Mouse (Mus musculus): Measurements from ENCODE around the gene Clec10a. TPM values are rescaled to one million over a fixed set of nuclear protein-coding genes. Genes with fewer than 3 reads are reported as not detected.
"Not testable (repeated sequence)": the region's sequence is repeated elsewhere in the genome, so short reads cannot be mapped to it uniquely, and the experiment has no call there.

The Clec10a gene
- 0.79 and 1.6 TPM in 2 replicates for polyA plus RNA-seq (2015; fragmentation: Nextera tagmentation; extraction: Ambion mirVana)

- not testable (repeated sequence) for H3K27me3 ChIP-seq (ENCODE audit: control insufficient read depth, insufficient read depth, low read depth, low read length); H3K4me3 ChIP-seq (ENCODE audit: low read length); ATAC-seq (ENCODE audit: low read depth); H3K9ac ChIP-seq (ENCODE audit: low read length); H3K9me3 ChIP-seq (ENCODE audit: control insufficient read depth, low read length); H3K36me3 ChIP-seq (ENCODE audit: control insufficient read depth, insufficient read depth, low read length); H3K27ac ChIP-seq (ENCODE audit: low read length); H3K4me2 ChIP-seq (ENCODE audit: low read depth, low read length); H3K4me1 ChIP-seq (replicated peaks; ENCODE audit: control insufficient read depth, insufficient read depth, low read length)
- no CpG with 5 or more reads among the region's 5 CpGs for WGBS
These were observed at the start of gene Clec10a for GRCm38 (mm10) chr11:70155897-70156296. Gene Clec10a, plus strand, starts transcription at chr11:70156197.

- no peak overlapping the region for H3K27ac ChIP-seq (ENCODE audit: low read length)
- H3K9ac ChIP-seq (ENCODE audit: low read length) = no peak overlapping the region
- H3K4me1 ChIP-seq (replicated peaks; ENCODE audit: control insufficient read depth, insufficient read depth, low read length) = no peaks in the 10 kb centered on the region
- no peaks in the 10 kb centered on the region for H3K36me3 ChIP-seq (ENCODE audit: control insufficient read depth, insufficient read depth, low read length)
- H3K9me3 ChIP-seq (ENCODE audit: control insufficient read depth, low read length) = no peaks in the 10 kb centered on the region
- H3K4me2 ChIP-seq (ENCODE audit: low read depth, low read length) = no peak overlapping the region
- ATAC-seq (ENCODE audit: low read depth) = no peak
- WGBS = 36% methylated on average over 8 of the region's 8 CpGs
- no peaks in the 10 kb centered on the region for H3K27me3 ChIP-seq (ENCODE audit: control insufficient read depth, insufficient read depth, low read depth, low read length)
- no peak overlapping the region for H3K4me3 ChIP-seq (ENCODE audit: low read length)
These were observed 48.9 kb upstream of the Clec10a start for GRCm38 (mm10) chr11:70107085-70107484.

DNA sequence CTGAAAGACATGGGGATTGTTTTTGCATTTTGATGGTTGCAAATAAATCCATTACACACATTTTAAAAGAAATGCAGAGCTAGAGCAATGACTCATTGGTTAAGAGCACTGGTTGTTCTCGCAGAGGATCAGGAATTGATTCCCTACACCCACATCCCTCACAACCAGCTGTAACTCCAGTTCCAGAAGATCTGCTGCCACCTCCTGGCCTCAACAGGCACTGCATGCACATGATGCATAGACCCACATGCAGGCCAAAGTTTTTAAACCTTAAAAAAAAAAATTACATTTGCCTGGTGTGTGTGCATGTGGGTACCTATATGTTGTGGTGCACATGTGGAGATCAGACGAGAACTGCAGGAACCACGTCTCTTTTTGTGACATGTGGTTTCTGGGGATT is 45.9 kb upstream of the Clec10a start:
- H3K4me1 ChIP-seq (replicated peaks; ENCODE audit: control insufficient read depth, insufficient read depth, low read length) = no peaks in the 10 kb centered on the region
- H3K9ac ChIP-seq (ENCODE audit: low read length) = no peak overlapping the region
- no peak overlapping the region for H3K4me2 ChIP-seq (ENCODE audit: low read depth, low read length)
- H3K27ac ChIP-seq (ENCODE audit: low read length) = no peak overlapping the region
- WGBS = 74% methylated on average over 3 of the region's 3 CpGs
- no peak overlapping the region for H3K4me3 ChIP-seq (ENCODE audit: low read length)
- no peaks in the 10 kb centered on the region for H3K27me3 ChIP-seq (ENCODE audit: control insufficient read depth, insufficient read depth, low read depth, low read length)
- no peaks in the 10 kb centered on the region for H3K9me3 ChIP-seq (ENCODE audit: control insufficient read depth, low read length)
- no peak for ATAC-seq (ENCODE audit: low read depth)
- no peaks in the 10 kb centered on the region for H3K36me3 ChIP-seq (ENCODE audit: control insufficient read depth, insufficient read depth, low read length)

- 40% methylated on average over 4 of the region's 4 CpGs for WGBS
- no peak overlapping the region for H3K27ac ChIP-seq (ENCODE audit: low read length)
- no peak overlapping the region for H3K9ac ChIP-seq (ENCODE audit: low read length)
- H3K9me3 ChIP-seq (ENCODE audit: control insufficient read depth, low read length) = no peaks in the 10 kb centered on the region
- no peaks in the 10 kb centered on the region for H3K36me3 ChIP-seq (ENCODE audit: control insufficient read depth, insufficient read depth, low read length)
- H3K4me3 ChIP-seq (ENCODE audit: low read length) = no peak overlapping the region
- H3K27me3 ChIP-seq (ENCODE audit: control insufficient read depth, insufficient read depth, low read depth, low read length) = no peaks in the 10 kb centered on the region
- ATAC-seq (ENCODE audit: low read depth) = no peak
- no peak overlapping the region for H3K4me2 ChIP-seq (ENCODE audit: low read depth, low read length)
- H3K4me1 ChIP-seq (replicated peaks; ENCODE audit: control insufficient read depth, insufficient read depth, low read length) = no peaks in the 10 kb centered on the region
These were observed 41.4 kb upstream of the Clec10a start for GRCm38 (mm10) chr11:70114562-70114961.

DNA sequence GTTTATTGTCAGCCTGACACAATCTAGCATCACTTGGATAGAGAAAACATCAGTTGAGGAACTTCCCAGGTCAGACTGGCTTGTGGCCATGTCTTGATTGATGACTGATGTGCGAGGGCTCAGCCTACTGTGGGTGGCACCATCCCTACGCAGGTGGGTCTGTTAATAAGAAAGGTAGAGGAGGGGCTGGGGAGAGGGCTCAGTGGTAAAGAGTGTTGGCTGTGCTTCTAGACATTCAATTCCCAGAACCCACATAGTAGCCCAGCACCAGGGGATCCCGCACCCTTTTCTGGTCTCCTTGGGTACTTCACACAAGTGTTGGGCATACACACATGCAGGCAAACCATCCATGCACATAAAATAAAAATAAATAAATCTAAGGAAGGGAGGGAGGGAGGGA is 40.1 kb upstream of the Clec10a start:
- ATAC-seq (ENCODE audit: low read depth) = no peak
- no peaks in the 10 kb centered on the region for H3K9me3 ChIP-seq (ENCODE audit: control insufficient read depth, low read length)
- no peak overlapping the region for H3K4me2 ChIP-seq (ENCODE audit: low read depth, low read length)
- no peaks in the 10 kb centered on the region for H3K4me1 ChIP-seq (replicated peaks; ENCODE audit: control insufficient read depth, insufficient read depth, low read length)
- H3K36me3 ChIP-seq (ENCODE audit: control insufficient read depth, insufficient read depth, low read length) = no peaks in the 10 kb centered on the region
- H3K27me3 ChIP-seq (ENCODE audit: control insufficient read depth, insufficient read depth, low read depth, low read length) = no peaks in the 10 kb centered on the region
- H3K9ac ChIP-seq (ENCODE audit: low read length) = no peak overlapping the region
- no peak overlapping the region for H3K4me3 ChIP-seq (ENCODE audit: low read length)
- WGBS = 84% methylated on average over 3 of the region's 3 CpGs
- no peak overlapping the region for H3K27ac ChIP-seq (ENCODE audit: low read length)

DNA sequence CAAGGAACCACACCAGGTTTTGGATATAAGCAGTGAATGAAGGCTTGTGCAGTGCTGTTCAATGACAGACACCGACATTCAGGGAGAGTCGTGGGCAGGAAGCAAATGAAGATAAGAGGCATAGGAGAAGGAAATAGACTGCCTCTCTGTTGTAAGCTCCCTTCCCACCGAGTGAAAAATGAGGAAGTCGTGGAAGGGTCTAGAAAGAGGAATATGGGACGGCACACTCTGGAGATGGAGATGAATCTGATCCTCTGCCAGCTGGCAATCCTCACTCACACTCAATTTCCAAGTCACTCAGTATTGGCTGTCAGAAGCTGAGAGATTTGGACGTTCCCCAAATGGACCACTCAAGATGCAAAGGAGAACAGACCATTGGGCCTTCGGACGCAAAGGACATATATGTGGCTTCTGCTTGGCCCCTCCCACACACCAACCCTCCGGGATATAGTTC is 26.0 kb upstream of the Clec10a start, which contains the start of gene Mgl2:
Gene Mgl2 (plus strand): TSS at position 404 of the 454 bp plus-strand sequence.
- Histone ChIP-seq H3K27me3 (ENCODE audit: control insufficient read depth, insufficient read depth, low read depth, low read length) (no peaks in the 10 kb centered on the region), H3K4me3 (ENCODE audit: low read length) (no peak within 1 kb of the TSS), H3K36me3 (ENCODE audit: control insufficient read depth, insufficient read depth, low read length) (no peaks in the 10 kb centered on the region), H3K27ac (ENCODE audit: low read length) (peak within 1 kb of the TSS; percentile 49; the same call in 1 of the 2 replicates), H3K4me2 (ENCODE audit: low read depth, low read length) (peak within 1 kb of the TSS; percentile 20; the same call in 1 of the 2 replicates), H3K4me1 (replicated peaks; ENCODE audit: control insufficient read depth, insufficient read depth, low read length) (peaks cover 17% of the 10 kb centered on the region; the same call in 1 of the 2 replicates), H3K9ac (ENCODE audit: low read length) (no peak within 1 kb of the TSS), H3K9me3 (ENCODE audit: control insufficient read depth, low read length) (no peaks in the 10 kb centered on the region)
- peak; percentile 95 for ATAC-seq (ENCODE audit: low read depth)
- 28% methylated on average over 9 of the region's 9 CpGs for WGBS

GRCm38 (mm10) chr11:70135001-70135400 is 21.0 kb upstream of the Clec10a start:
- not testable (repeated sequence) for H3K27ac ChIP-seq (ENCODE audit: low read length); H3K4me1 ChIP-seq (replicated peaks; ENCODE audit: control insufficient read depth, insufficient read depth, low read length); H3K9me3 ChIP-seq (ENCODE audit: control insufficient read depth, low read length); H3K4me2 ChIP-seq (ENCODE audit: low read depth, low read length); H3K27me3 ChIP-seq (ENCODE audit: control insufficient read depth, insufficient read depth, low read depth, low read length); H3K4me3 ChIP-seq (ENCODE audit: low read length); H3K36me3 ChIP-seq (ENCODE audit: control insufficient read depth, insufficient read depth, low read length); H3K9ac ChIP-seq (ENCODE audit: low read length); ATAC-seq (ENCODE audit: low read depth)
- WGBS = 65% methylated on average over 3 of the region's 3 CpGs

DNA sequence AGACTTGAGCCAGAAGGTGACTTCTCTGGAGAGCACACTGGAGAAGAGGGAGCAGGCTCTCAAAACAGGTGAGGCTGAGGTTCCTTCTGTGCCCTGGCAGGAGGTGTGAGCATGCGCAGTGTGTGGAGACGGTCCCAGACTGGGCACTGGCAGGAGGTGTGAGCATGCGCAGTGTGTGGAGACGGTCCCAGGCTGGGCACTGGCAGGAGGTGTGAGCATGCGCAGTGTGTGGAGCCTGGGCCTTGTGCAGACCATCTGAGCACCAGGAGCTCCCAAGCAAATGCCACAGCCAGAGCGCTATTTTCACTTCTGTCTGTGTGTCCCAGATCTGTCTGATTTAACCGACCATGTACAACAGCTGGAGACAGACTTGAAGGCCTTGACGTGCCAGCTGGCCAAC is 20.1 kb upstream of the Clec10a start:
- 81% methylated on average over 8 of the region's 8 CpGs for WGBS
- not testable (repeated sequence) for H3K9me3 ChIP-seq (ENCODE audit: control insufficient read depth, low read length); H3K4me3 ChIP-seq (ENCODE audit: low read length); H3K36me3 ChIP-seq (ENCODE audit: control insufficient read depth, insufficient read depth, low read length); H3K27me3 ChIP-seq (ENCODE audit: control insufficient read depth, insufficient read depth, low read depth, low read length); H3K9ac ChIP-seq (ENCODE audit: low read length); H3K4me1 ChIP-seq (replicated peaks; ENCODE audit: control insufficient read depth, insufficient read depth, low read length); H3K27ac ChIP-seq (ENCODE audit: low read length); H3K4me2 ChIP-seq (ENCODE audit: low read depth, low read length)
- peak; percentile 51 for ATAC-seq (ENCODE audit: low read depth)

- no peak overlapping the region for H3K4me3 ChIP-seq (ENCODE audit: low read length)
- 69% methylated on average over 10 of the region's 10 CpGs for WGBS
- no peak for ATAC-seq (ENCODE audit: low read depth)
- no peaks in the 10 kb centered on the region for H3K27me3 ChIP-seq (ENCODE audit: control insufficient read depth, insufficient read depth, low read depth, low read length)
- H3K4me2 ChIP-seq (ENCODE audit: low read depth, low read length) = no peak overlapping the region
- no peak overlapping the region for H3K9ac ChIP-seq (ENCODE audit: low read length)
- no peaks in the 10 kb centered on the region for H3K36me3 ChIP-seq (ENCODE audit: control insufficient read depth, insufficient read depth, low read length)
- H3K27ac ChIP-seq (ENCODE audit: low read length) = no peak overlapping the region
- H3K9me3 ChIP-seq (ENCODE audit: control insufficient read depth, low read length) = no peaks in the 10 kb centered on the region
- no peaks in the 10 kb centered on the region for H3K4me1 ChIP-seq (replicated peaks; ENCODE audit: control insufficient read depth, insufficient read depth, low read length)
These were observed 16.8 kb upstream of the Clec10a start for GRCm38 (mm10) chr11:70139171-70139570.

- Histone ChIP-seq H3K4me2 (ENCODE audit: low read depth, low read length) (no peak overlapping the region), H3K4me3 (ENCODE audit: low read length) (no peak overlapping the region), H3K36me3 (ENCODE audit: control insufficient read depth, insufficient read depth, low read length) (no peaks in the 10 kb centered on the region), H3K27me3 (ENCODE audit: control insufficient read depth, insufficient read depth, low read depth, low read length) (no peaks in the 10 kb centered on the region), H3K9ac (ENCODE audit: low read length) (no peak overlapping the region), H3K9me3 (ENCODE audit: control insufficient read depth, low read length) (no peaks in the 10 kb centered on the region), H3K4me1 (replicated peaks; ENCODE audit: control insufficient read depth, insufficient read depth, low read length) (no peaks in the 10 kb centered on the region), H3K27ac (ENCODE audit: low read length) (no peak overlapping the region)
- WGBS = 59% methylated on average over 3 of the region's 3 CpGs
- no peak for ATAC-seq (ENCODE audit: low read depth)
These were observed 4.9 kb upstream of the Clec10a start for GRCm38 (mm10) chr11:70151072-70151471.

All from lung, embryonic 16.5 days (tissue).